Mouse (Mus musculus) lung, embryonic 14.5 days (tissue): Measurements from ENCODE around the gene Zbtb42. TPM values are rescaled to one million over a fixed set of nuclear protein-coding genes. Genes with fewer than 3 reads are reported as not detected.

ENCODE experiments used
- ATAC-seq: fragments of 200-750 bp; cut with Nextera tagmentation; 2 replicates; pipeline ENCODE4 v1.8.0; 2017; ENCODE audit warnings: mild to moderate bottlenecking, moderate TSS enrichment, moderate library complexity; ENCODE audit not compliant: insufficient read depth
- DNase-seq: peaks from one replicate; pipeline ENCODE4 v3.0.0-alpha.2; 2015
- H3K27ac ChIP-seq: fragments of 300-500 bp; sonication (generic); 2 replicates; pipeline ENCODE4 v1.5.1; 2014; ENCODE audit warnings: low read depth, mild to moderate bottlenecking, moderate library complexity
- H3K27me3 ChIP-seq: fragments of 300-500 bp; sonication (generic); 2 replicates; pipeline ENCODE4 v1.6.1; 2014; ENCODE audit warnings: low read length, control low read depth; ENCODE audit not compliant: insufficient read depth
- H3K36me3 ChIP-seq: fragments of 300-500 bp; sonication (generic); 2 replicates; pipeline ENCODE4 v1.6.1; 2014; ENCODE audit warnings: control low read depth; ENCODE audit not compliant: insufficient read depth
- H3K4me1 ChIP-seq: fragments of 300-500 bp; sonication (generic); 2 replicates; pipeline ENCODE4 v1.6.1; 2014; ENCODE audit warnings: antibody characterized with exemption, control low read depth; ENCODE audit not compliant: insufficient read depth
- H3K4me2 ChIP-seq: fragments of 300-500 bp; sonication (generic); 2 replicates; pipeline ENCODE4 v1.6.1; 2014; ENCODE audit warnings: mild to moderate bottlenecking
- H3K4me3 ChIP-seq: fragments of 300-500 bp; sonication (generic); 2 replicates; pipeline ENCODE4 v1.5.1; 2014; ENCODE audit warnings: low read depth, low read length
- H3K9ac ChIP-seq: fragments of 300-500 bp; sonication (generic); 2 replicates; pipeline ENCODE4 v1.6.1; 2014
- H3K9me3 ChIP-seq: fragments of 300-500 bp; sonication (generic); 2 replicates; pipeline ENCODE4 v1.6.1; 2016; ENCODE audit warnings: low read depth, low read length, control low read depth
- CTCF ChIP-seq: IDR thresholded peaks from 2 replicates; pipeline ENCODE4 v1.5.1; 2016; ENCODE audit warnings: antibody characterized with exemption, low read depth
- WGBS: fragments of 180-500 bp; shearing (Covaris S2); extraction: QIAGEN DNeasy Blood & Tissue Kit; methylation state at CpG from one replicate; pipeline ENCODE4 v1.1.7; 2014; 5-methylcytosine and 5-hydroxymethylcytosine counted together
- polyA plus RNA-seq: library from polyadenylated mRNA; unstranded; fragments of >200 nt; fragmentation: Nextera tagmentation; extraction: Ambion mirVana; gene quantifications from 2 replicates; pipeline ENCODE4 v1.2.1, GENCODE M21; 2014

Gene Zbtb42
- polyA plus RNA-seq, 1 experiment from 2014 or later: 6.7 TPM

- 8% methylated on average over 18 of the region's 18 CpGs for WGBS
- peak; percentile 21 for ATAC-seq
- Histone ChIP-seq H3K4me3 (no peak overlapping the region), H3K36me3 (peaks cover 93% of the 10 kb centered on the region), H3K27ac (peak overlapping the region; percentile 85), H3K4me1 (peaks cover 64% of the 10 kb centered on the region), H3K4me2 (peak overlapping the region; percentile 42), H3K9me3 (no peaks in the 10 kb centered on the region), H3K9ac (peak overlapping the region; percentile 27; the same call in 1 of the 2 replicates), H3K27me3 (no peaks in the 10 kb centered on the region)
- no peak for TF ChIP-seq CTCF
- DNase-seq: peak; percentile 94
These were observed 13.2 kb upstream of the Zbtb42 start for GRCm38 (mm10) chr12:112665445-112665844.

- no peaks in the 10 kb centered on the region for H3K9me3 ChIP-seq
- H3K36me3 ChIP-seq: peaks cover 96% of the 10 kb centered on the region
- ATAC-seq: no peak
- no peak for DNase-seq
- peak overlapping the region; percentile 85 for H3K27ac ChIP-seq
- H3K4me1 ChIP-seq: peaks cover 63% of the 10 kb centered on the region
- H3K9ac ChIP-seq: no peak overlapping the region; the same call in 1 of the 2 replicates
- H3K4me2 ChIP-seq: peak overlapping the region; percentile 42
- no peak overlapping the region for H3K4me3 ChIP-seq
- TF ChIP-seq CTCF: no peak
- WGBS: 75% methylated on average over 9 of the region's 9 CpGs
- no peaks in the 10 kb centered on the region for H3K27me3 ChIP-seq
These were observed 12.6 kb upstream of the Zbtb42 start for GRCm38 (mm10) chr12:112665881-112666544.

GRCm38 (mm10) chr12:112667619-112668297, 10.9 kb upstream of the Zbtb42 start:
- WGBS: 70% methylated on average over 10 of the region's 10 CpGs
- H3K9me3 ChIP-seq: no peaks in the 10 kb centered on the region
- H3K27me3 ChIP-seq: no peaks in the 10 kb centered on the region
- no peak overlapping the region for H3K4me3 ChIP-seq
- no peak overlapping the region for H3K4me2 ChIP-seq
- DNase-seq (no peak), ATAC-seq (no peak)
- H3K36me3 ChIP-seq: peaks cover 88% of the 10 kb centered on the region
- no peak overlapping the region for H3K9ac ChIP-seq
- H3K27ac ChIP-seq: peak overlapping the region; percentile 30; the same call in 1 of the 2 replicates
- peaks cover 63% of the 10 kb centered on the region for H3K4me1 ChIP-seq
- TF ChIP-seq CTCF: no peak

DNA sequence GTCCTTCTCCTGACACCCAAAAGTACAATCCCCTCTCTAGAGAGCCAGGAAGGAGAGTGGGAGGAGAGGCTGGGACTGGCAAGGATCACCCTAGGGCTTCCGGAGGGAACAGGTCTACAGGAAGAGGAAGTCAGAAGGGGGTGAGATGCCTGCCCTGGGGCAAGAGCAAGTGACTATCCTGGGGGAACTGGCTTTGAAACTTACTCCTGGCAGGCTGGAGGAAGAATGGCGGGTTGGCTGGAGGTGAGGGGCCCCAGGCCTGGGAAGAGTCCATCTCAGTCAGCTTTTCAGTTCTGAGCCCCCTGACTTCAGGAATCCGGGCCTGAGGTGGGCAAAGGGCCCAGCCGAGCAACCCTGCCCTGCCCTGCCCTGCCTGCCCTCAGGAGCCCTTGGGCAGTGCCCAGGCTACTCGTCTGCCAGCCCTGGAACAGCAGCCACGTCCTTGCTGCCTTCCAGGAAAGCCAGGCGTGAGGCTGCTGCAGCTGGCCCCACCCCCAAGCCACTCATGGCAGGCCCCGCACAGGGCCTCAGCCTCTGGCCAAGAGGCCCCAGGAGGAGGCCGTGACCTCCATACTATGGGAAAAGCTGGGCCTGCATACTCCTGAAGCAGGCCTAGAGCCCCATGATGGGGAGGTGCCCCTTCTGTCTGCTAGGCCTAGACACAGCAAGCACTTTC, 7.8 kb upstream of the Zbtb42 start:
- Histone ChIP-seq H3K9ac (peak overlapping the region; percentile 14; the same call in 1 of the 2 replicates), H3K27ac (no peak overlapping the region), H3K27me3 (no peaks in the 10 kb centered on the region), H3K4me1 (peaks cover 48% of the 10 kb centered on the region), H3K4me3 (peak overlapping the region; percentile 96; the same call in 1 of the 2 replicates), H3K4me2 (peak overlapping the region; percentile 96), H3K36me3 (peaks cover 60% of the 10 kb centered on the region), H3K9me3 (no peaks in the 10 kb centered on the region)
- no peak for ATAC-seq
- 36% methylated on average over 9 of the region's 9 CpGs for WGBS
- peak; percentile 43 for DNase-seq
- no peak for TF ChIP-seq CTCF

DNA sequence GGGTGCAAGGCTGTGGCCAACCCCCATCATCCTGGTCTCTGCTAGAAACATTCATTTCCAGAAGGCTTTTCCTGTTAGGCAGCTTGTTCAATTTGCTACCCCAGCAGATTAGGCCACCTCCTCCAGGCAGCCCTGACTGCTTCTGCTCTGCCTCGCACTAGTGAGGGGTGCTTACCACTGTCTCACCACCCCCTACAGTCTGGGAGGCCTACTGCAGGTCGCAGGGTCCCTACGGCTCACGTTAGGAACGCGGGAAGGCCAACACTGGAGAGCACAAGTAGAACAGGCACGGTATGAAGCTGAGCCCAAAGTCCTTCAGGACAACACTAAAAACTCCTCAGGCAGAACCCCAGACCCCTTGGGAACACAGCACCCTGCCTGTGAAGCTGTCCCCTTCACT, 6.7 kb upstream of the Zbtb42 start:
- DNase-seq: no peak
- H3K4me3 ChIP-seq: peak overlapping the region; percentile 96

GRCm38 (mm10) chr12:112672744-112673575, 5.7 kb upstream of the Zbtb42 start:
- DNase-seq: peak; percentile 69
- ATAC-seq: peak; percentile 23; the same call in 1 of the 2 replicates
- Histone ChIP-seq H3K4me2 (peak overlapping the region; percentile 96), H3K9me3 (no peaks in the 10 kb centered on the region), H3K4me3 (peak overlapping the region; percentile 96), H3K36me3 (peaks cover 40% of the 10 kb centered on the region), H3K4me1 (peaks cover 45% of the 10 kb centered on the region), H3K9ac (peak overlapping the region; percentile 98), H3K27me3 (no peaks in the 10 kb centered on the region), H3K27ac (peak overlapping the region; percentile 97)
- TF ChIP-seq CTCF: peak; percentile 26
- WGBS: 2% methylated on average over 21 of the region's 21 CpGs

More for the DNA sequence above, 6.7 kb upstream of the Zbtb42 start:
- 65% methylated on average over 7 of the region's 7 CpGs for WGBS
- peak; percentile 48 for TF ChIP-seq CTCF
- no peaks in the 10 kb centered on the region for H3K9me3 ChIP-seq
- peak overlapping the region; percentile 32; the same call in 1 of the 2 replicates for H3K9ac ChIP-seq
- ATAC-seq: no peak
- peaks cover 50% of the 10 kb centered on the region for H3K36me3 ChIP-seq
- H3K4me2 ChIP-seq: peak overlapping the region; percentile 96
- H3K27me3 ChIP-seq: no peaks in the 10 kb centered on the region
- peaks cover 38% of the 10 kb centered on the region for H3K4me1 ChIP-seq
- no peak overlapping the region; the same call in 1 of the 2 replicates for H3K27ac ChIP-seq
